Mouse (Mus musculus): Measurements from ENCODE around the gene Mdga1. TPM values are rescaled to one million over a fixed set of nuclear protein-coding genes. Genes with fewer than 3 reads are reported as not detected.

Mdga1 gene
- polyA plus RNA-seq, 1 experiment from 2014 or later: 10.6 TPM

- 0 out of 2 replicates have a peak, but pooled peaks cover 2% of the 10 kb centered on the region for H3K4me1 ChIP-seq (ENCODE audit: control insufficient read depth, insufficient read depth, low read length)
- no peak overlapping the region for H3K4me3 ChIP-seq (ENCODE audit: low read depth, low read length)
- 93% methylated on average over 5 of the region's 5 CpGs for WGBS
- no peaks in the 10 kb centered on the region for H3K9me3 ChIP-seq (ENCODE audit: control insufficient read depth, low read length)
- no peaks in the 10 kb centered on the region for H3K27me3 ChIP-seq (ENCODE audit: control insufficient read depth, insufficient read depth, low read length)
- H3K36me3 ChIP-seq (ENCODE audit: control insufficient read depth, insufficient read depth, low read length): no peaks in the 10 kb centered on the region
- H3K4me2 ChIP-seq (ENCODE audit: low read depth, low read length): no peak overlapping the region
- no peak for ATAC-seq (ENCODE audit: low read depth)
- H3K9ac ChIP-seq (replicated peaks; ENCODE audit: low read depth, low read length): no peak overlapping the region
- H3K27ac ChIP-seq (ENCODE audit: low read depth, low read length): no peak overlapping the region
Measured at GRCm38 (mm10) chr17:29939011-29939410, 30.9 kb downstream of the Mdga1 start.

GRCm38 (mm10) chr17:29937350-29937781 is 32.5 kb downstream of the Mdga1 start:
- no peaks in the 10 kb centered on the region for H3K27me3 ChIP-seq (ENCODE audit: control insufficient read depth, insufficient read depth, low read length)
- 58% methylated on average over 9 of the region's 9 CpGs for WGBS

GRCm38 (mm10) chr17:29934133-29934851 is 35.6 kb downstream of the Mdga1 start:
- H3K4me3 ChIP-seq (ENCODE audit: low read depth, low read length): no peak overlapping the region
- no peaks in the 10 kb centered on the region for H3K27me3 ChIP-seq (ENCODE audit: control insufficient read depth, insufficient read depth, low read length)
- no peak for ATAC-seq (ENCODE audit: low read depth)
- H3K36me3 ChIP-seq (ENCODE audit: control insufficient read depth, insufficient read depth, low read length): no peaks in the 10 kb centered on the region
- no peak overlapping the region for H3K9ac ChIP-seq (replicated peaks; ENCODE audit: low read depth, low read length)
- no peak overlapping the region for H3K27ac ChIP-seq (ENCODE audit: low read depth, low read length)
- 95% methylated on average over 12 of the region's 12 CpGs for WGBS
- H3K4me2 ChIP-seq (ENCODE audit: low read depth, low read length): no peak overlapping the region
- no peaks in the 10 kb centered on the region for H3K4me1 ChIP-seq (ENCODE audit: control insufficient read depth, insufficient read depth, low read length)
- no peaks in the 10 kb centered on the region for H3K9me3 ChIP-seq (ENCODE audit: control insufficient read depth, low read length)

More at GRCm38 (mm10) chr17:29937350-29937781, 32.5 kb downstream of the Mdga1 start:
- no peak overlapping the region for H3K27ac ChIP-seq (ENCODE audit: low read depth, low read length)
- H3K9me3 ChIP-seq (ENCODE audit: control insufficient read depth, low read length): no peaks in the 10 kb centered on the region
- ATAC-seq (ENCODE audit: low read depth): no peak
- H3K4me1 ChIP-seq (ENCODE audit: control insufficient read depth, insufficient read depth, low read length): 0 out of 2 replicates have a peak, but pooled peaks cover under 1% of the 10 kb centered on the region
- no peak overlapping the region for H3K4me3 ChIP-seq (ENCODE audit: low read depth, low read length)
- H3K9ac ChIP-seq (replicated peaks; ENCODE audit: low read depth, low read length): no peak overlapping the region
- H3K4me2 ChIP-seq (ENCODE audit: low read depth, low read length): no peak overlapping the region
- H3K36me3 ChIP-seq (ENCODE audit: control insufficient read depth, insufficient read depth, low read length): no peaks in the 10 kb centered on the region

- no peaks in the 10 kb centered on the region for H3K9me3 ChIP-seq (ENCODE audit: control insufficient read depth, low read length)
- H3K4me3 ChIP-seq (ENCODE audit: low read depth, low read length): no peak overlapping the region
- 84% methylated on average over 6 of the region's 6 CpGs for WGBS
- no peaks in the 10 kb centered on the region for H3K27me3 ChIP-seq (ENCODE audit: control insufficient read depth, insufficient read depth, low read length)
- no peaks in the 10 kb centered on the region for H3K4me1 ChIP-seq (ENCODE audit: control insufficient read depth, insufficient read depth, low read length)
- no peak overlapping the region for H3K27ac ChIP-seq (ENCODE audit: low read depth, low read length)
- no peak overlapping the region for H3K9ac ChIP-seq (replicated peaks; ENCODE audit: low read depth, low read length)
- H3K4me2 ChIP-seq (ENCODE audit: low read depth, low read length): no peak overlapping the region
- no peak for ATAC-seq (ENCODE audit: low read depth)
- H3K36me3 ChIP-seq (ENCODE audit: control insufficient read depth, insufficient read depth, low read length): no peaks in the 10 kb centered on the region
Measured at GRCm38 (mm10) chr17:29932753-29933152, 37.1 kb downstream of the Mdga1 start.

- Histone ChIP-seq H3K9ac (replicated peaks; ENCODE audit: low read depth, low read length) (no peak overlapping the region), H3K9me3 (ENCODE audit: control insufficient read depth, low read length) (no peaks in the 10 kb centered on the region), H3K4me2 (ENCODE audit: low read depth, low read length) (no peak overlapping the region), H3K27ac (ENCODE audit: low read depth, low read length) (no peak overlapping the region), H3K4me1 (ENCODE audit: control insufficient read depth, insufficient read depth, low read length) (no peaks in the 10 kb centered on the region), H3K4me3 (ENCODE audit: low read depth, low read length) (no peak overlapping the region), H3K36me3 (ENCODE audit: control insufficient read depth, insufficient read depth, low read length) (no peaks in the 10 kb centered on the region), H3K27me3 (ENCODE audit: control insufficient read depth, insufficient read depth, low read length) (no peaks in the 10 kb centered on the region)
- ATAC-seq (ENCODE audit: low read depth): peak; percentile 48
- 51% methylated on average over 31 of the region's 31 CpGs for WGBS
Measured at GRCm38 (mm10) chr17:29931224-29931945, 38.5 kb downstream of the Mdga1 start.

GRCm38 (mm10) chr17:29928751-29929237 is 41.1 kb downstream of the Mdga1 start:
- Histone ChIP-seq H3K4me2 (ENCODE audit: low read depth, low read length) (no peak overlapping the region), H3K4me3 (ENCODE audit: low read depth, low read length) (no peak overlapping the region), H3K9ac (replicated peaks; ENCODE audit: low read depth, low read length) (no peak overlapping the region), H3K27me3 (ENCODE audit: control insufficient read depth, insufficient read depth, low read length) (no peaks in the 10 kb centered on the region), H3K4me1 (ENCODE audit: control insufficient read depth, insufficient read depth, low read length) (no peaks in the 10 kb centered on the region), H3K9me3 (ENCODE audit: control insufficient read depth, low read length) (no peaks in the 10 kb centered on the region), H3K36me3 (ENCODE audit: control insufficient read depth, insufficient read depth, low read length) (no peaks in the 10 kb centered on the region), H3K27ac (ENCODE audit: low read depth, low read length) (no peak overlapping the region)
- ATAC-seq (ENCODE audit: low read depth): no peak
- WGBS: 36% methylated on average over 16 of the region's 16 CpGs

- H3K4me2 ChIP-seq (ENCODE audit: low read depth, low read length): no peak overlapping the region
- no peaks in the 10 kb centered on the region for H3K9me3 ChIP-seq (ENCODE audit: control insufficient read depth, low read length)
- H3K27ac ChIP-seq (ENCODE audit: low read depth, low read length): no peak overlapping the region
- 68% methylated on average over 26 of the region's 26 CpGs for WGBS
- H3K4me1 ChIP-seq (ENCODE audit: control insufficient read depth, insufficient read depth, low read length): no peaks in the 10 kb centered on the region
- H3K4me3 ChIP-seq (ENCODE audit: low read depth, low read length): no peak overlapping the region
- H3K36me3 ChIP-seq (ENCODE audit: control insufficient read depth, insufficient read depth, low read length): no peaks in the 10 kb centered on the region
- ATAC-seq (ENCODE audit: low read depth): no peak
- H3K27me3 ChIP-seq (ENCODE audit: control insufficient read depth, insufficient read depth, low read length): no peaks in the 10 kb centered on the region
- H3K9ac ChIP-seq (replicated peaks; ENCODE audit: low read depth, low read length): no peak overlapping the region
Measured at GRCm38 (mm10) chr17:29925608-29926606, 44.0 kb downstream of the Mdga1 start.

GRCm38 (mm10) chr17:29920089-29920488 is 49.8 kb downstream of the Mdga1 start:
- no peak overlapping the region for H3K4me2 ChIP-seq (ENCODE audit: low read depth, low read length)
- no peak for ATAC-seq (ENCODE audit: low read depth)
- no peaks in the 10 kb centered on the region for H3K9me3 ChIP-seq (ENCODE audit: control insufficient read depth, low read length)
- H3K4me1 ChIP-seq (ENCODE audit: control insufficient read depth, insufficient read depth, low read length): peaks cover 7% of the 10 kb centered on the region; the same call in 1 of the 2 replicates
- no peak overlapping the region for H3K4me3 ChIP-seq (ENCODE audit: low read depth, low read length)
- H3K9ac ChIP-seq (replicated peaks; ENCODE audit: low read depth, low read length): no peak overlapping the region
- WGBS: 24% methylated on average over 6 of the region's 6 CpGs
- H3K27me3 ChIP-seq (ENCODE audit: control insufficient read depth, insufficient read depth, low read length): no peaks in the 10 kb centered on the region
- H3K36me3 ChIP-seq (ENCODE audit: control insufficient read depth, insufficient read depth, low read length): no peaks in the 10 kb centered on the region
- H3K27ac ChIP-seq (ENCODE audit: low read depth, low read length): peak overlapping the region; percentile 63; the same call in 1 of the 2 replicates

Measured in neural tube, embryonic 14.5 days (tissue).